Mouse (Mus musculus): Measurements from ENCODE around the gene Pop7. TPM values are rescaled to one million over a fixed set of nuclear protein-coding genes. Genes with fewer than 3 reads are reported as not detected.

The Pop7 gene
- total RNA-seq, 2 experiments from 2014 or later: 12.5 to 16.9 TPM

Small RNAs within 50 kb of the gene (microRNA-seq; reads per million reads assigned to microRNA genes)
- gene Mir6418: 0.81 to 1.7 reads per million in 2 experiments

Other genes starting within 250 kb of the Pop7 start
- 1 to 10 TPM; 2.7 to 3.9 TPM for gene Ache, start 215.0 kb downstream of the Pop7 start, total RNA-seq (2021)
- gene Ufsp1, start 207.9 kb downstream of the Pop7 start, total RNA-seq (2021): 1 to 10 TPM; 6.7 to 8.5 TPM
- 10 to 100 TPM; 84.2 to 84.8 TPM for gene Srrt, start 194.8 kb downstream of the Pop7 start, total RNA-seq (2021)
- 10 to 100 TPM; 14.2 to 14.3 TPM for gene Trip6, start 188.1 kb downstream of the Pop7 start, total RNA-seq (2021)
- 1 to 10 TPM; 3.8 to 5.4 TPM for gene Slc12a9, start 168.9 kb downstream of the Pop7 start, total RNA-seq (2021)
- 10 to 100 TPM; 77.5 to 83.7 TPM for gene Ephb4, start 152.4 kb downstream of the Pop7 start, total RNA-seq (2021)
- under 1 TPM; 0.02 TPM for gene Zan, start 25.5 kb downstream of the Pop7 start, total RNA-seq (2021)
- 10 to 100 TPM; 28.3 to 33.8 TPM for gene Gigyf1, start 16.0 kb upstream of the Pop7 start, total RNA-seq (2021)
- gene Epo, start 30.7 kb upstream of the Pop7 start, total RNA-seq (2021): not detected
- gene Gnb2, start 31.0 kb upstream of the Pop7 start, total RNA-seq (2021): 100 to 1,000 TPM; 322 to 323 TPM
- gene Actl6b, start 51.0 kb upstream of the Pop7 start, total RNA-seq (2021): not detected
- gene Tfr2, start 67.3 kb upstream of the Pop7 start, total RNA-seq (2021): not detected
- 10 to 100 TPM; 22.0 to 22.3 TPM for gene Mospd3, start 98.5 kb upstream of the Pop7 start, total RNA-seq (2021)
- 100 to 1,000 TPM; 101 to 107 TPM for gene Pcolce, start 111.3 kb upstream of the Pop7 start, total RNA-seq (2021)
- gene Fbxo24, start 126.5 kb upstream of the Pop7 start, total RNA-seq (2021): under 1 TPM; 0.27 to 0.43 TPM
- 10 to 100 TPM; 22.6 to 23.0 TPM for gene Lrch4, start 126.6 kb upstream of the Pop7 start, total RNA-seq (2021)
- 1 to 10 TPM; 6.6 to 8.5 TPM for gene Gm20605, start 126.7 kb upstream of the Pop7 start, total RNA-seq (2021)
- 1 to 10 TPM; 4.2 to 4.4 TPM for gene Sap25, start 138.8 kb upstream of the Pop7 start, total RNA-seq (2021)
- gene Irs3, start 143.2 kb upstream of the Pop7 start, total RNA-seq (2021): under 1 TPM; 0.15 to 0.57 TPM
- gene Agfg2, start 182.2 kb upstream of the Pop7 start, total RNA-seq (2021): 10 to 100 TPM; 13.0 to 13.9 TPM
- gene Nyap1, start 239.1 kb upstream of the Pop7 start, total RNA-seq (2021): 1 to 10 TPM; 1.4 to 1.8 TPM
- 100 to 1,000 TPM; 287 to 312 TPM for gene Tsc22d4, start 243.2 kb upstream of the Pop7 start, total RNA-seq (2021)

All from heart, postnatal 14 days (tissue).